Mouse (Mus musculus) large intestine, adult 2 months (tissue): ENCODE measurements around the gene Avpi1. TPM values are rescaled to one million over a fixed set of nuclear protein-coding genes. Genes with fewer than 3 reads are reported as not detected.

Experiments
- DNase-seq: peaks from one replicate; pipeline ENCODE4 v3.0.0-alpha.2; 2012; ENCODE audit warnings: low read depth, low spot score
- WGBS: fragments of 180-500 bp; shearing (Covaris S2); methylation state at CpG from one replicate; pipeline ENCODE4 v1.1.7; 2018; 5-methylcytosine and 5-hydroxymethylcytosine counted together
- polyA plus RNA-seq: library from polyadenylated mRNA; depleted of rRNA; stranded (reverse); fragments of >200 nt; gene quantifications from 2 replicates; pipeline ENCODE4 v1.2.3, GENCODE M21; 2012; rRNA removed

The Avpi1 gene
- 6.1 and 7.8 TPM in 2 replicates for polyA plus RNA-seq

DNA sequence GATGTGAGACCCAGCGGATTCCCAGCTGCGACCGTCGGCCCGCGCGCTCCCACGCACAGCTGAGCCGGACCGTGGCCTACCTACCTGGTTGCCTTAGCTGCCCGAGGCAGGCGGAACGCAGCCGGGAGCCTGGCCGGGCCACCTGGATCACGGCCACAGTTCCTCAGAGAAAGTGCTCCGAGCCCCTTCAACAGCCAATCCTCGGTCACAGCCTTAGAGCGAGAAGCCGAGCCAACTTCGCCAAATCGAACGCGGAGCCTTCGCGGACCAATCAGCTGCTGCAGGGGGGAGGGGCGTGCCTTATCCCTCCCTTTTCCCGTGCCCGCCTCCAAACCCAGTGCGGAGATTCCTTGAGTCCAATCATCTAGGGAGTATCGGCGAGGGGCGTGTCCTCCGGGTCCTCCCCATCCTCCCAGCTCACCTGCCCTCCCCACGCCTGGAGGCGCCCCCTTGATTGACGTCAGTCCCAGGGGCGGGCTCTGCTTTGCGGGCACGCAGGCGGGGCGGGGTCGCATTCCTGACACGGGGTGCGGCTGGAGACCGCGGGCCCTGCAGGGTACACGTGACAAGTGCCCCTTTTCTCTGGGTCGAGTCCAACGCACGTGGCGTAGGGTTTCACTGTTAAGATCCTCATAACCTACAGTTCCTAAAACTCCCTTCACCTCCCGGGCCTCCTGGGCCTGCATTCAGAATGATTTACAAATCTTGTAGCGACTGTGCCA is at the start of gene Avpi1:
Avpi1 (minus strand) TSS at position 273 of the 722 bp plus-strand sequence.
- under 1% methylated on average over 54 of the region's 54 CpGs for WGBS

GRCm38 (mm10) chr19:42177461-42177860 is 48.6 kb upstream of the Avpi1 start:
- WGBS, result 95% methylated on average over 2 of the region's 2 CpGs
- no peak for DNase-seq

More for the DNA sequence above, at the start of gene Avpi1:
- peak; percentile 95 for DNase-seq

- no peak for DNase-seq
- 83% methylated on average over 7 of the region's 7 CpGs for whole genome bisulfite sequencing
Observed at GRCm38 (mm10) chr19:42176841-42177240, 48.0 kb upstream of the Avpi1 start.

GRCm38 (mm10) chr19:42170025-42170969 is 41.4 kb upstream of the Avpi1 start:
- WGBS, result 2% methylated on average over 56 of the region's 56 CpGs
- peak; percentile 67 for DNase-seq

DNA sequence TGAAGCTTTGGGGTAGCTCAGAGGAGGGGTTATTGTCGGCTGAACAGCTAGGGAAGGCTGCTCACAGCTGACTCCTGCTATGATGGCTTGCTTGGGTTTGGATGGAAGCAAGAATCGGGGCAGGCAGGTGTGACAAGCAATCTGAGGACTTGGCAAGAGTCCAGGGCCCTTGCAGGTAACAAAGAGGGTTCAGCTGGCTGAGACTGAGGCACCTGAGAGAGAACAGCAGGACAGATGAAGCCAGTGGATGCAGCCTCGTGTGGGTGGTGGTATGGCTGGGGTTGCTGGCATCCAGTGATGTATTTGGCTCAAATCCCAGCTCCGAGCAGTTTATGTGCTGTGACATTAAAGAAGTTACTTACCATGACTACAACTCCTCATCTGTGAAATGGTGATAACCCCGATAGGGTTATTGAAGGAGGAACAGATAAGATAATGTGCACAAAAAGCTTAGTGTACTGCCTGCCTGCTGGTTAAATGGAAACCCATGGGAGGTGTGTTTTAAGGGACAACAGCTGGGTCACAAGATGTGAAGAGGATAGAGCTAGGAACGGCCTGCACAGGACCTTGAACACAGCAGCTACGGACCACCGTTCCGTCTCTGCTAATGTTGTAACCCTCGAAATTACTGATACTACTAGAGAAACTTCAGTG is 40.6 kb upstream of the Avpi1 start:
- WGBS, result 36% methylated on average over 10 of the region's 10 CpGs
- DNase-seq, result no peak

DNA sequence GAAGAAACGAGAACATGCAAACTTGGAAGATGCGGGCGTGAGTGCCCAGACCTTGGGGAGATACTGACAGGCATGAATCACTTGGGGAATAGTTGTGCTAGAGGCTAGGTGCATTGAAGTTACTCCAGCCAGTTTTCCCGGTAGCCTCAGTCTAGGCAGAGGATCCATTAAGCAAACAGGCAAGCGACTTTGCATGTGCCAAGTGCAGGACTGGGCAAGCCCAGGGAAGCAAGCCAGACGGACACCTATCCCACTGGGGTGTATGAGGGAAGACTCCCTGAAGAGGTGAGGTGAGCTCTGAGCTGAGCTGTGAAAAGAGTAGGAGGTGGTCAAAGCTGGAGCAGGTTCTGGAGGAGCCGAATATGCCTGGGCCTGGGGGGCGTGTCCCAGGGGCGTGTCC is 38.6 kb upstream of the Avpi1 start:
- 71% methylated on average over 9 of the region's 9 CpGs for WGBS
- no peak for DNase-seq

DNA sequence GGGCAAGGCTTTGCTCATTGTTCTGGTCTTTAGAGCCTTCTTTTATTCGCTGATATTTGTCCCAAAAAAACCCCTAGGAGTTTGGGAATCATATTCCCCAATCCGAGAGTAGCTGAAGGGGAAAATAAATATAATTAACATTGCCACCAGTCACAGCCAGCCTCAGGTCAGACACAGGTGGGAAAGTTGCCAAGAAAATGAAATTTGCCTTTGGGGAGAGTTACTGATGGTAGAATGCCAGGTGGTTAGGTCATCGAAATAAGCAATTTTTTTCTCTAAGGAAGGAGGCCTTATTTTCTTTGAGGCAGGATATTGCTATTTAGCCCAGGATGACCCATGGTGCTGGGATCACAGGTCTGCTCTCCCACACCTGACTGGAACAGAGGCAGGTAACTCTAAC is 37.9 kb upstream of the Avpi1 start:
- no peak for DNase-seq
- 26% methylated on average over 3 of the region's 3 CpGs for WGBS

DNA sequence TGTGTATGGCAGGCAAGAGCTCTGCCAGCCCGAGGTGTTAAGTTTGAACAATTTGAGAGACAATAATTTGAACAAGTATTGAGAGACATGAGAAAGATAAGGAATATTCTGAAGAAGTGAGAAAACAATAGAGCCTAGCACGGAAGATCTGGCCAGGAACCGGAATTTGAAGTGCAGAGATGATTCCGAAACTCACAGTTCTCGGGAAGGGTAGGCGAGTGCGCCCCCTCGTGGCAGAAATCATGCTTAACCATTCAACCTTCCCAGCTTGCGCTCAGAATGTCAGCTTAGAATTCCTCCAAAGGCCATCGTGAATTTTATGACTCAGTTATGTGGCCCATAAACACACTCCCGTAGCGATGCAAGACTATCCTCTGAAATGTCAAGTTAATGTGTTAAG is 37.3 kb upstream of the Avpi1 start:
- peak; percentile 77 for DNase-seq
- 3% methylated on average over 12 of the region's 12 CpGs for WGBS

DNA sequence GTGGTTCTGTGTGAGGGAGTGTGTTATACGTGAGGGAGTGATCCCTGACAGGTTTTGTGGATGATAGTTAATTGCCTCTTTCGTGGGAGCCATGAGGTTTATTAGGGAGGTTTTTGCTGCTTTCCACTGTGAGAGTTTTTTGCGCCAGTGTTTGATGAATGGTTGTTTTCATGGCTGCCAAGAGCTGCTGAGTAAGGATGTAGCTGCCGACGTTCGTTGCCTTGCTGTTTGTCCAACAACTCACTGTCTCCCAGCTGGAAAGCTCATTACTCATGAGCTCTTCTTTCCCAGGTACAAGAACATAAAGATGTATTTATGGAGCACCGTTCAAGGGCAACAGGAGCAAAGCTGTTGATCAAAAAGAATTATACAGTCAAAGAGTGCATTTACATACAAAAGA is 35.3 kb upstream of the Avpi1 start:
- 31% methylated on average over 7 of the region's 7 CpGs for WGBS
- no peak for DNase-seq

DNA sequence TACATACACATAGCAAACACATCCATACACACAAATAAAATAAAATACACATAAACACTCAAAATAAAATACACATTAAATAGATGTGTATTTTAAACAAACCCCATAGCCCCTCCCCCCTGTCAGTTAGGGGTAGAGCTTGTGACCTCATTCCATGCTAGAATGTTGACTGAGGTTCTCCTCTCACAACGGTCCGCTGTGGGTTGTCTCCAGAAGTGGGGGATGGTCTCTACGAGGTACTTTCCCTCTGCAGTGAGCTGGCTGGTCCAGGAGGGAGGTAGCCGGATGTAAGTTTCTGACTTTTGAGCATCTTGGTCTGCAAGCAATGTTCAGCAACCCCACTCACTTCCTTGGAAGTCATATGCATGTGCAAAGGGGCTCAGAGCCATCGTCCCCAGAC is 34.9 kb upstream of the Avpi1 start, which contains the start of gene Zfyve27:
Zfyve27 (plus strand) TSS at position 188 of the 400 bp plus-strand sequence.
- WGBS, result 46% methylated on average over 5 of the region's 5 CpGs
- DNase-seq, result no peak

GRCm38 (mm10) chr19:42158246-42159017 is 29.6 kb upstream of the Avpi1 start:
- no peak for DNase-seq
- 63% methylated on average over 13 of the region's 13 CpGs for WGBS

- 62% methylated on average over 12 of the region's 12 CpGs for WGBS
- no peak for DNase-seq
Observed at GRCm38 (mm10) chr19:42157493-42158237, 28.8 kb upstream of the Avpi1 start.

- peak; percentile 62 for DNase-seq
- 3% methylated on average over 6 of the region's 6 CpGs for WGBS
Observed at GRCm38 (mm10) chr19:42151990-42152389, 23.1 kb upstream of the Avpi1 start.

DNA sequence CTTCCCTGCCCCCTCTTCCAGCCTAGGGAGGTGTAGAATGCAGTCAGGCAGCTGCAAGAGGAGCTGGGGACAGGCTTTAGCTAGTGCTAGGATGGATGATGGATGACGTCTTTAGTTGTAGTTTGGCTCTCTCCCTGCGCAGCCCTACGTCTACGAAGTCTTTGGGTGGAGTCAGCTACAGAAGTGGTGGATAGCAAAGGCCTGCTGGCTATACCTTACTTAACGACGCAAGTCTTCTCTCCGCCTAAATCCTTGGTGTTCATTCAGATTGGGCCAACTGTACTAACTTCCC is 19.7 kb upstream of the Avpi1 start:
- DNase-seq, result no peak
- WGBS, result 36% methylated on average over 7 of the region's 7 CpGs

- DNase-seq, result no peak
- 2% methylated on average over 63 of the region's 63 CpGs for WGBS
Observed at GRCm38 (mm10) chr19:42147769-42148568, 19.1 kb upstream of the Avpi1 start.

GRCm38 (mm10) chr19:42147170-42147768 is 18.4 kb upstream of the Avpi1 start, which contains the start of gene Marveld1:
Marveld1 (plus strand) TSS chr19:42147400.
- no peak for DNase-seq
- WGBS, result under 1% methylated on average over 51 of the region's 57 CpGs

GRCm38 (mm10) chr19:42146276-42147010 is 17.6 kb upstream of the Avpi1 start:
- no peak for DNase-seq
- 83% methylated on average over 9 of the region's 9 CpGs for WGBS
